Mouse (Mus musculus) c-Kit-positive CD71-positive TER-119-positive erythroid progenitor cells, embryonic 14.5 days (primary cell): ENCODE measurements around the gene Rnf144b.
A peak's percentile ranks its signal among the peaks of the same experiment; 100 is the strongest.

ENCODE experiments used
- DNase-seq: peaks from one replicate; pipeline ENCODE4 v3.0.0-alpha.2; 2013; ENCODE audit warnings: low spot score

Gene Rnf144b

DNA sequence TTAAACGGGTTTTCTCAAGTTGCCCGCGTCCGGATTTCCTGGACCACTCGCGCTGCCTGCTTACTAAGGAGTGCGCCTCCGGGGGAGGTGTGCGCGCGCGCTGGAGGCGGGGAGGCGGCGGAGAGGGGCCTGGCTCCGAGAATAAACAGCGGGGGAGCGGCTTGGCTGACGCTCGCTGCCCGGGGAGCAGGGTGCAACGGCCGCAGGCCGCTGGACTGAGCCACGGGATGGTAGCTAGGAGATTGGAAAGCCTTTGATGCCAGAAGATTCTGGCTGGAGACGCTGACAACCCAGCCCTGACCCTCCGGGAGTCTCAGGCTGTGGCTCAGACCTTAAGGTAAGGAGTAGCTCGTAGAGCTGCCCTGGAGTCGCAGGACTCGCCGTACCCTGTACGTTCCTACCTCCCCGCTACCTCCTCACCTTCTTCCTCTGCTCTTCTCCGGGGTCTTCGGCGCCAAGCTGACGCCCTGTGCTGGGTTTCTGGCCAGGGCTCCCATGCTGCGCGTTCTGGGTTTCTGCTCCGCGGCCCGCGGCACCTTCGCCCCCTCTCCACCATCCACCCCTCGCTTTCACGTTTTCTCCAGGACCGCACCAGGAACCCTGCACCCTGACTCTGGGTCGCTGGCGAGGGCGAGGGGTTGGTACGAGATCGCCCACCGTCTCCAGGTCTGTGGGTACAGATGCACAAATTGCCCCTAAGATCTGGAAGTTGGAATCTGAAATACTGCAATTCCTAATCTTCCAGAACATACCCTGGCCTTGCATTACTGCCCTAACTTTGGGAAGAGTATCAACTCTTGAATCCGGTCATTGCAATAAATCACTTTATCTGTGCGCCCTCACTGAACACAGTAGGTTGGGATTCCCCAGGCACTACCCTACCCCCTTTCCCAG lies at the start of gene Rnf144b:
TSS of gene Rnf144b (plus strand) at position 120 of the 894 bp plus-strand sequence.
- DNase-seq: no peak

DNA sequence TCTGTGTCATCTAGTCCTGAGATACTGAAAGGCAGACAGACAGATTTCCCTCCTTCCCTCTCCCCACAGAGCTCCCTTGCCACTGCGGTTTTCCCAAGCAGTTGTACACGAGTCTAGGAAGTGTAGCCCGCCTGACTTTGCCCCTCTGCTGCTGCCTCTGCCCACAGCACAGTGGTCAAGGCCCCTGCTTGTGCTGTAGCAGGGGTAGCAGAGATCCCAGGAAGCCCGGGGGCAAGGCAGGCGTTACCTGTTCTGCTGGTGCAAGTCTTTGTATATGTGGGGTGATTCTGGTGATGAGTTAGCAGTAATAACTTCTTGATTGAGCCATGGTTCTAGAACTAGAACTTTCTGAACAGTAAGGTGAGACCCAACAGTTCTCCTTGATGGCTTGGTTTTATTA lies 46.3 kb upstream of the Rnf144b start:
- no peak for DNase-seq

DNA sequence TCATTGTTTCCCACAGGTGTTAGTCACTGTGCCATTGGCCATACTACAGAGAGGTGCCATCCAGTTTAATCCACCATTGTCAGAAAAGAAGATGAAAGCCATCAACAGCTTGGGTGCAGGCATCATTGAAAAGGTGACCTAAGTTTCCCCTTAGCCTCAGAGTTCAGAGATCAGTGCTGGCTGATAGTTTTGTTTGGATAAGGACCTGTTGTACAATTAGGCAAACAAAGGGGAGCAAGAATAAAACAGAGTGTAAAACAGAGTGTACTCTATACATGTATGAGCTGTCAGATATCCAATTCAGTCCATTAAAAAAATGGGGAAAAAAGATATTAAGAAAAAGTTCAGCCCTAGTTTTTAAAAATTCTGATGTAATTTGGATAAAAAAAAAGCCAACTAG lies 45.1 kb upstream of the Rnf144b start:
- no peak for DNase-seq

DNA sequence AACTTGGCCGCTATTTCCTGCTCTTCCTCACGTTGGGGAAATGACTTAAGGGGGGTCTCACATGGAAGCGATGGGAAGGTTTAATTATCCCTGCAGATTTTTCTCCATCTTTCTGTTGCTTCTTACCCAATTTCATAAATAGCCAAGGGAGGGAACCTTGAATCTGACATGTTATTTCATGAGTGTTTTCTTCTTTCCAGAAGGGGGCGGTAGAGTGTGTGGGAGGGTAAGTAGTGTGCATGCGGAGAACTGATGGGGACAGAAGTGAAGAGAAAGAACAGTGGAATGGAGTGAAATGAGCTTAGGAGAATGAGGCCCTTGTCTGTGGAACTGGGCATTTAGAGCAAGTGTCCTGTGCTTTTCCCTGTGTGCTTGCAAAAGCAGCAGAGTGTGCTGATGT lies 43.7 kb upstream of the Rnf144b start:
- DNase-seq: no peak

DNA sequence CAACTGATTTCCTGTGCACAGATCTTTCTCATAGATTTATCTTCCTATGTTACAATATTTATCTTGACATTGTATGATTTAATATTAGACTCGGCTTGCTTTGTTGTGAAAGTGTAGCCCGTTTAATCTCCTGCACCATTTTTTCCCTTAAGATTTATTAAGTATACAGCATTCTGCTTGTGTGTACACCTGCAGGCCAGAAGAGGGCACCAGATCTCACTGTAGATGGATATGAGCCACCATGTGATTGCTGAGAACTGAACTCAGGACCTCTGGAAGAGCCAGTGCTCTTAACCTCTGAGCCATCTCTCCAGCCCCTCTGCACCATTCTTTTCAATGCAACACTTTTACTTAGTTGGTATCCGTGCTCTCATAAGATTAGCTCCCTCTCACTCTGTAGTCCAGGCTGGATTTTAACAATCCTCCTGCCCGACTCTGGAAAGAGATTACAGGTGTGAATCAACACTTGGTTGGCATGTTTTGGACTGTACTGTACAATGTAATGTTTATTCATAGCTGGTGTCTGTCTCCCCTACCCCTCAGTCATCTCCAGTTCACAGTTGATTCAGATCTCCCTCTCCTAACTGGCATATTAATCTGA lies 41.5 kb upstream of the Rnf144b start:
- DNase-seq: no peak

DNA sequence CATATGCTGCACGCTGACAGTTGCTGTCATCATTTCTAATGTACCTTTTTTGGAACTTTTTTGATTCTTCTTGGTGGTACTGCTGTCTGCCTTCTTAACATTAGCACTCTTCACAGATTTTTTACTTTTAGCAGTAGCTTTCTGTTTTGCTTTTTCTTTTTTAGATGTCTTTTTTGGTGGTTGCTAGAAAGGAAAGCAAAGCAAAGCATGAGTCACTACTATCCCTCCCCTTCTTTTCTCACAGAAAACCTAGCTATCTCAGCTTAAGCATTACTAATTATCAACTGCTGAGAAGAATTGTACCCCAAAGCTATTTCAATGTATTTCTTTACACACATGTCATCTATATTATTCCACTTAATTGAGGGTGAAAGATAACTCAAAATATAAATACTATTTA lies 34.0 kb upstream of the Rnf144b start:
- DNase-seq: no peak

DNA sequence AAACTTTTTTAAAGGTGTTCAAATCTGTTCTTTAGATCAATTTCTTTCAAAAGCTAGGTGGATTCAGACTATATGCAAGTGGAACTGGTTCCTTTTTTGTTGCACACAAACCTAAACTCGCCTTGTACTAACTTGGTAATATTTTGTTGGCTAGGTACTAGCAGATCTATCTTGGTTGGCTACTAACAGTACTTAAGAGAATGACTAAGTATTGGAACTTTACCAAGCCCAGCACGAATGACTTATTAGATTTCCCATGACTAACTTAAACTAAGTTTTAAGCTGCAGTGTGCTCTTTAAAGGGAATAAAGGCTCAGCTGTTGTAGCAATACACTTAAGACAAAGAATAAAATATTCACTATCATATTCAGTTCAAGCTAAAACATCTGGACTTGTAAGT lies 33.2 kb upstream of the Rnf144b start:
- no peak for DNase-seq

DNA sequence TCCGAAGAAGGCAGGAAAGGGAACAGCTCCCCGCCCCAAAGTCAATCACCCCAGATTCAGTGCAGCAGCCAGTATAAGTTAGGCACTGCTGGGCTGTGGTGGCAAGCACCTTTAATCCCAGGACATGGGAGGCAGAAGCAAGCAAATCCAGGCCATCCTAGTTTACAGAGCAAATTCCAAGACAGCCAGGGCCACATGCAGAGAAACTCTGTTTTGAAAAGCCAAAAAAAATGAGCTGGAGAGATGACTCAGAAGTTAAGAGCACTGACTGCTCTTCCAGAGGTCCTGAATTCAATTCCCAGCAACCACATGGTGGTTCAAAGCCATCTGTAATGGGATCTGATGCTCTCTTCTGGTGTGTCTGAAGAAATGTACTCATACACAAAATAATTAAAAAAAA lies 28.7 kb upstream of the Rnf144b start:
- DNase-seq: no peak

DNA sequence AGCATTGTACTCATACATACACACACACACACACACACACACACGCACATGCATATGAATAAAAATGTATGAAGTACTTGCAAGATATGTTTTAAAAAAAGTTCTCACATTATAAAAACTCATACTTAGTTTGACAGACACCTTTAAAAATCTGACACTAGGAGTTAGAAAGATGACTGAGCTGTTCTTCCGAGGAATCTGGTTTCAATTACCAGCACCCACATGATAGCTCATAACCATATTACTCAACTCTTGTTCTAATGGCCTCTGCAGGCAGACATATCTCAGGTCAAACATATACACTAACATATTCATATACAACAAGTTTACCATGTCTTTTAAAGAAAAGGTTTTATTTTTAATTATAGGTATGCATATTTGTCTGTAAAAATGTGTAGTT lies 25.9 kb upstream of the Rnf144b start:
- DNase-seq: no peak

DNA sequence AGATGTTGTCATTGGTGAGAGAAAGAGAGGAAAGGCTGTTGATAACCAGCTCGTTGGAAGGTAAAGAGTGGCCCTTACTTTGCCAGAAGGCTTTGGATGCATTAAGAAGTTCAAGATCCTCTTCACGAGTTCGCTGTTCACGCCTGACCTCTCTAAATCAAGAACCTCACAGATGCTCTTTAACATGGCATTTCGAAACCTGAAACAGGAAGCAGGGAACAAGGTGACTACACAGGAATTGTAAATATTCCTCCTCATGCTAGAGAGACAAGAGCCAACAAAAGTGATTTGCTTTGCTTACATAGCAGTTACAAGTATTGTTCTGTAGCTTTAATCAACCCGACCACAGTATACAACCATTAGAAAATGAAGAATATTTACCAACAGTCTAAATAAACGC lies 23.2 kb upstream of the Rnf144b start:
- DNase-seq: no peak

DNA sequence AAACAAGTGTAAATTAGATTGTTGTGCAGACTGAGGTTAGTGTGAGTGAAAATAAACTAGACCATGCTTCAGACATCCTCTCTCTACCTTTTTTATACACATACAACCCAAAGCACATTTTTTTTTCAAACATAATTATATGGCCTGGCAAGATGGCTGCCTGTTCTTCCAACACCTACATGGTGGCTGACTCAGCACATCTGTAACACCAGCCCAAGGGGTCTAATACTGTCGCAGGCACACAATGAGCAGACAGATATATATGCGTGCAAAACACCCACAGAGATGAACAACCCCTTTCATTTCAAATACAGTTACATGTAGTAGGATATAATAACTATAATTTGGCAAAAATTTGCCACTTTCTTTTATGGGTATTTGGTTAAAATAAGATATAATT lies 21.9 kb upstream of the Rnf144b start:
- DNase-seq: no peak

DNA sequence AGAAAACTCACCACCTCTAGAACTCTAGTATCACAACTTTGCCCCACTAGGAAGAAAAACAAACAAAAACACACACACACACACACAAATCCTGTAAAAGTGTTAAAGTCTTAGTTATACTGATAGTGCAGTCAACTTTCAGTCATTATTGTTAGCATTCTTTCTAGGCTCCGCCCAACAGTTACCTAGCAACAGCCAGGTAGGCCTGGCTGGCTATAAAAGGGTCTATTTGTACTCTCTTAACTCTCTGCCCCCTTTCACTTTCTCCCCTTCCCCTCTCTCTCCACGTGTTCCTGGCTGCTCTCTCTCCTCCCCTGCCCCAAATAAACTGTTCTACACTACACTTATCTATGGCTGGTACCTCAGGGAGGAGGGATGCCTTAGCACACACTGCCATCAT lies 18.3 kb upstream of the Rnf144b start:
- DNase-seq: no peak

DNA sequence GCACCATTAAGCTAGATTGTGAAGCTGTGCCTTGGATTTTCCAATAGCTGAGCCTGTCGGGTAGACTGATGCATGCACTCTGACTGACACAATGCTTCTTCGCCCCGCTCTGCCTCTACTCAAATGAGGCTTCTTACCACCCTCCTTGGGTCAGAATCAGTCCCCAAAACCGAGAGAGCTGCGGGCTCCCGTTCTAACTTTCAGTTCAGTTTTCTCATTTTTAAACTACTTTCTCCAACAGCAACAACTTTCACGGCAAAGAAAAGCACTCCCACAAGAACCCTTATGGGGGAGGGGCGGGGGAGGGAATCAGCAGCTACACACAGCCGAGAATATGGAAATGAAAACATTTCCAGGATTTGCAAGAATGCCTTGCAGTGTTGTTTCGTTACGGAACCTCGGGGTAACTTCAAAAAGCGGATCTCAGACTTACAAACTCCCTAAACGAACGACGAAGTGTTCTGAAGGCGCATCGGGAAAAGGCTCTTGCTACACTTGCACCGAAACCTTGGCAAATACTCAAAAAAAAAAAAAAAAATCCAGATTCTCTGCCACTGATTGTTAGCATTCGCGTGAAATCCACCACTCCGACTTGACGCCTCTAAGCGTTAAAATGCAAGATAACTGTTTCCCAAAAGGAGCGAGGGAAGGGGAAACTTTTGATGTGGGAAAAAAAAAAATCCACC lies 17.5 kb upstream of the Rnf144b start:
- DNase-seq: no peak

DNA sequence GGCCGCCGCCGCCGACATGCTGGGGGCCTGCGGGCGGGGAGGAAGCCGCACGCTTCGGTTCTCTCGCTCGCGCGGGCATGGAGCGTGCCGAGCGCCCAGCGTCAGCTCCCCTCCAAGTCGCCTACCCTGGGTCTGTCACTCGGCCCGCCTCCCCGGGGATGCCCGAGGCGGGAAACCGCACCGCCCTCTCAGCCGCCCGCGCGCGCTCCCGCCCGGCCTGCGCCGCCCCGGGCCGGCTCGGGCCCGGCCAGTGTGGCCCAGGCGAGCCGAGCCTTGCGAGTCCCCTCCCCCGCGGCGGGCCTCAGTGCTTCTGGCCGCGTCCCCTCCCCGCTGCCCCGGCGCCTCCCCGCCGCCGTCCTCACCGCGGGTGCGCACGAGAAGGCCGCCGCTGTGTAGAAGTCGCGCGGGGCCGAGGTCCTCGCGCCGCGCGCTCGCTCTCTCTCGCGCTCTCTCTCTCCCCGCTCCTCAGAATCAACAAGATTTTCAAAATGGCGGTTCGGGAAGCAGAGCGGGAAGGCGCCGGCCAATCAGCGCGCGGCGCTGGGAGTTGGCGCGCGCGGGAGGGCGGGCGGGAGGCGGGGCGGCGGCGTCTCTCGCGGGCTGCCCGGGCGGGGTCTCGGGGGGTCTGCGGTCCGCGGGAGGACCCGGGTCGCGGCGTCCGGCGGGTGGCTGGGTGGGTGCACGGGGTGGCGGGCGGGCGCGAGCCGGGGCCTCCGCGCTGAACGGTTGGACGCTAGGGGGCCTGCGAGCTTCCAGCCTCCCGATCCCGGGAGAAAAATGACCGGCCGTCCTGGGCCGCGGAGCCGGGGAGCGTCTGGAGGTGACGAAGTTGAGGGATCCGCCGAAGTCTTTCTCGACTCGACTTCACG lies 16.5 kb upstream of the Rnf144b start, which contains the start of gene Dek:
TSS of gene Dek (minus strand) at position 491 of the 869 bp plus-strand sequence.
- peak; percentile 76 for DNase-seq

DNA sequence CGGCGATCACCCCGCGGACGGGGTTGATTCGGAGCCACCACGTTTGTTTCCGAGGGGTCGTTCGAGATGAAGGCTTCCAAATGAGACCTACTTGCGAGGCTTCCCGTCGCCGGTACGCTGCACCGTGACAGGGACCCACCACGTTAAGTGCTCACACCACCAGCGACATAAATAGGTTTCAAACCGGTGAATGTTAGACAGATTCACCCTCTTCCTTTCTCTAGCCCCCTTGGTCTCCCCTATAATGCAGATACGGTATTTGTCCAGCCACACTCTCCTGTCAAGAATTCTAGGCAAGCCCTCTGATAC lies 15.9 kb upstream of the Rnf144b start:
- DNase-seq: no peak

DNA sequence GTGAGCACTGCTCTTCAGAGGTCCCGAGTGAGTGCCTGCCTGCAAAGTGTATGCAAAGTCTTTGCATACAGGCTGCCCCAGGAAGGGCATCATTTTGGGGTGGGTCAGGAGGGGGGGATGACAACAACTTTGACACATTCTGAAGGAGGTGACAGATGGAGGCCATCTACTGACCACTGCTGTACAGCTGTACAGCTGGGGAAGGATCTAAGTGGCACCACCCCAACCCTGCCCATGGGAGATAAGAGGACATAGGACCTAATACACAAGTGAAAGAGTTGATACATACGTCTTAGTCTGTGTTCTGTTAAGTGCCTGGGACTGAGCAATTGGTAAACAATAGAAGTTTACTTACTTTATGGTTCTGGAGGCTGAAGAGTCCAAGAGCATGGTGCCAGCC lies 13.2 kb upstream of the Rnf144b start:
- DNase-seq: no peak

DNA sequence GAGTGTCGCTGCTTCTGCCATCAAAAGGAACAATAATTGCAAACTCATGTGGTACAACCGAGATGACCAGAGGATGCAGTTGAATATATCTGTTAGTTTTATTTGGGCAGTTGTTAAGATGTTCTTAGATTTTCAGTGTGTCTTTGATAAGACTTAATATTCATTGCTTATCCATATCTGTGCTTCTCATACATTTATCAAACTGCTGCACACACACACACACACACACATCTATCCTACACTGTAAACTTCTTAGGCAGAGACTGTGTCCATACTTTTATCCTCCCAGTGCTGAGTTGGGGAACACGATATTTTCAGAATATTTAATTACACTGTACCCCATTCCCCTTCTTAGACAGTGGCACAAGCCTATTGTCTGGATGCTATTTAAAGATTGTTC lies 11.3 kb upstream of the Rnf144b start:
- DNase-seq: no peak

DNA sequence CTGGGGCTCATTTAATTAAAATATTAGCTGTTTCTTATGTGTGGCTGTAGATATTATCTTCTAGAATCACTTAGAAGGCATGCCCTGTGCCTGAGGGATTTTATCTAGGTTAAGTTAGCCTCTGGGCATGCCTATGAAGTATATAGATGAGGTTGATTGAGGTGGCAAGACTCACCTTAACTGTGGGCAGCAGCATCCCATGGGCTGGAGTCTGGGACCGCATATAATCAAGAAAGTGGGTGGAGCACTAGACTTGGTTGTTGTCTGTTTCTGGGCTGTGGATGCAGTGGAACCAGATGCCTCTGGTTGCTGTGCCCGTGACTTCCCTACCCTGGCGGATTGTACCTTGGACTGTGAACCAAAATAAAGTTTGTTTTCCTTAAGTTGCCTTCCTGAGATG lies 10.4 kb upstream of the Rnf144b start:
- no peak for DNase-seq

DNA sequence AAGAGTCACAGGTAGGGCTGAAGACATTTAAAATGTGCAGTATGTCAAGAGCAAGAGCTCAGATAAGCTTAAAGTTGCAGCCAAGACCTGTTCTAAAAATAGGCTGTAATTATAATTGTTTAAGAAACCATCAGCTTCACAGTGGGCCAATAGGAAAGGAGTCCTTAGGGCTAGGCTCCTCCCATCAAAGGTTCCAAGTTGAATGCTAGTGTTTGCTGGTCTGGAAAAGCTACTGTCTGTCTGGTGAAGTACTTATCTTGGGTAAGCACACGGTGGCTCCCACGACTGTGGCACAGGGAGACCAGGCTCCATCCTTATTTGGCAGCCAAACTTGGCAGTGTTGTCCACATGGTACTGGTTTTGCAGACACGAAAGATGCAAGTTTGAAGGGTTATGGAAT lies 9.5 kb upstream of the Rnf144b start:
- DNase-seq: peak; percentile 91

DNA sequence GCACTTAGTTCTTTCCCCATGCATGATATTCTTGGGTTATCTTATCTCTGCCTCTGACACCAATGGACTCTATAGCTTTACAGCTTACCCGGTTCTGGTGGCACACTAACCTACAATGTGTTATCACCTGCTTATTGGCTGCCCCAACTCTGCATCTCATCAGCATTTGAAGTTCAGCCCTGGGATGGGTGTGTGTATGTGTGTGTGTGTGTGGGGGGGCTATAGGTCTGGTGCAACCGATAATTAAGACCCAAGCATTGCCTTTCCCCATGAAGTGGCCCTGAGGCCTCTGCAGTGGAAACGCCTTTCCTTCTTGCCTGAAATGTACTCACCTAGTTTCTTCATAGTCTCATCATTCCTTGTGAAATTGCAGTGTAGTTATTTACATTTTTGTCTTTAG lies 6.5 kb upstream of the Rnf144b start:
- no peak for DNase-seq

DNA sequence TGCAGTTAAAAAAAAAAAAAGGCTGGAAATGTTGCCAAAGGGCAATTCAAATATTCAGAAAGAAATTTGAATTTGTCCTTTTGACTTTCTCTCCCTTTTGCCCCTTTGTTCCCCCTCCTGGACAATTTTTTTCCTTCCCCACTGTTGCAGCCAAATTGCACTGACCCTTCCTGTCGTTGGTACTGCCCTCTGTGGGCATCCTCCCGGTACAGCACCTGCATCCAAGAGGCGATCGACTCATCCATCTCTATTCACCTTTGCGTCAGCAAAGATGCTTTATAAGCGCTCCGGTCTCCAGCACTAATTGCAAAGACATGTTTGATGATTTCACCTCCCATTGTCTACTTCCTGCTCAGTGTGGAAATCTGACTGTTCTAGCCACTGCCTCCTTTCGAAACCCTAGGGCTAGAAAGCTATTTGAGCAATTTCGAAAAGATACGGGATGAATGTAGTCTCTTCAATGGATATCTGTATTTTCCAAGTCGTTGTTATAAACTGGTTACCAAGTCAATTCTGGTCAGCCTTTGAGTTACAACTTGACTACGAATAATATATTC lies 1.0 kb upstream of the Rnf144b start:
- DNase-seq: no peak

DNA sequence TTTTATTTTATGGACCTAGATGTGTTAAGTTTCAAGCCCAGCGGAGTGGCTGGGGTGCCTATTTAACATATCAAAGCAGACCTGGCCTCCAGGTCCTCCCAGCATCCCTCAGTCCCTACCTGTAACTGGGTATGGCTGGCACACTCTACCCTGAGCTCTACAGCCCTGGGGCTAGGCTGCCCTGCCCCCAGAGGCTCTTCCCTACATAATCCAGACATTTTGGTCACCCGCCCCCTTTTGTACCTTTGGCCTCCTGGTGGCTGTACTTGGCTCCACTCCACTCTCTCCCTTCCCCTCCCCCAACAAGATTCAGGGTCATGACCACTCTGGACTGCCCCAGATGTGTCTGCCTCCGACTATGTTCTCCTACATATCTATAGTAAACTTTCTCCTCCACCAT lies 2.0 kb downstream of the Rnf144b start:
- DNase-seq: no peak
